Mouse (Mus musculus) heart, postnatal 0 days (tissue): ENCODE measurements around the gene Ss18l2.

Source experiments
- CTCF ChIP-seq: IDR thresholded peaks from 2 replicates; pipeline ENCODE4 v1.5.1; 2016; ENCODE audit warnings: antibody characterized with exemption, control low read depth, low read depth
- EP300 ChIP-seq: IDR thresholded peaks from 2 replicates; pipeline ENCODE4 v1.6.1; 2016; ENCODE audit warnings: antibody characterized with exemption, low read depth

GRCm38 (mm10) chr9:121717048-121717447 is 6.9 kb downstream of the Ss18l2 start:
- TF ChIP-seq CTCF (no peak), EP300 (no peak)
